Mouse (Mus musculus): ENCODE results near the gene Osbpl7. TPM values are rescaled to one million over a fixed set of nuclear protein-coding genes. Genes with fewer than 3 reads are reported as not detected.

Gene Osbpl7
- 8.9 and 10.1 TPM in 2 replicates for polyA plus RNA-seq (2015; fragmentation: Nextera tagmentation; extraction: Ambion mirVana)

GRCm38 (mm10) chr11:97050216-97050943 is at the start of gene Osbpl7:
Osbpl7 (plus strand) TSS chr11:97050628.
- Histone ChIP-seq H3K9me3 (no peaks in the 10 kb centered on the region), H3K4me1 (peaks cover 21% of the 10 kb centered on the region), H3K36me3 (peaks cover 56% of the 10 kb centered on the region), H3K9ac (peak within 1 kb of the TSS; percentile 90), H3K4me3 (peak within 1 kb of the TSS; percentile 82), H3K27me3 (no peaks in the 10 kb centered on the region), H3K4me2 (replicated peaks) (peak within 1 kb of the TSS; percentile 97), H3K27ac (no peak within 1 kb of the TSS; the same call in 1 of the 2 replicates)
- WGBS: 6% methylated on average over 18 of the region's 18 CpGs
- ATAC-seq (ENCODE audit: low FRiP score, low read depth): peak; percentile 82

- ATAC-seq (ENCODE audit: low FRiP score, low read depth): no peak
- H3K9me3 ChIP-seq: no peaks in the 10 kb centered on the region
- peaks cover 3% of the 10 kb centered on the region for H3K4me1 ChIP-seq
- no peak overlapping the region for H3K9ac ChIP-seq
- no peaks in the 10 kb centered on the region for H3K36me3 ChIP-seq
- H3K27ac ChIP-seq: no peak overlapping the region
- peaks cover 56% of the 10 kb centered on the region for H3K27me3 ChIP-seq
- H3K4me2 ChIP-seq (replicated peaks): no peak overlapping the region
- WGBS: 23% methylated on average over 5 of the region's 5 CpGs
- no peak overlapping the region for H3K4me3 ChIP-seq
These were observed 47.3 kb upstream of the Osbpl7 start for GRCm38 (mm10) chr11:97003170-97003569.

GRCm38 (mm10) chr11:97007093-97007794 is 43.2 kb upstream of the Osbpl7 start:
- no peak for ATAC-seq (ENCODE audit: low FRiP score, low read depth)
- Histone ChIP-seq H3K4me3 (no peak overlapping the region), H3K27ac (no peak overlapping the region), H3K9me3 (no peaks in the 10 kb centered on the region), H3K9ac (no peak overlapping the region), H3K4me1 (peaks cover 7% of the 10 kb centered on the region), H3K36me3 (no peaks in the 10 kb centered on the region), H3K27me3 (peaks cover 64% of the 10 kb centered on the region), H3K4me2 (replicated peaks) (no peak overlapping the region)
- 63% methylated on average over 9 of the region's 9 CpGs for WGBS

- Histone ChIP-seq H3K36me3 (no peaks in the 10 kb centered on the region), H3K9me3 (no peaks in the 10 kb centered on the region), H3K4me2 (replicated peaks) (no peak overlapping the region), H3K9ac (no peak overlapping the region), H3K4me3 (no peak overlapping the region), H3K4me1 (peaks cover 10% of the 10 kb centered on the region), H3K27me3 (peaks cover 69% of the 10 kb centered on the region), H3K27ac (no peak overlapping the region)
- ATAC-seq (ENCODE audit: low FRiP score, low read depth): no peak
- 43% methylated on average over 8 of the region's 8 CpGs for WGBS
These were observed 41.1 kb upstream of the Osbpl7 start for GRCm38 (mm10) chr11:97009198-97009790.

- Histone ChIP-seq H3K27me3 (peaks cover 86% of the 10 kb centered on the region), H3K4me3 (no peak within 1 kb of the TSS), H3K4me2 (replicated peaks) (no peak within 1 kb of the TSS), H3K27ac (no peak within 1 kb of the TSS), H3K9me3 (no peaks in the 10 kb centered on the region), H3K9ac (no peak within 1 kb of the TSS), H3K36me3 (no peaks in the 10 kb centered on the region), H3K4me1 (peaks cover 10% of the 10 kb centered on the region)
- no peak for ATAC-seq (ENCODE audit: low FRiP score, low read depth)
- WGBS: 24% methylated on average over 7 of the region's 8 CpGs
These were observed 37.2 kb upstream of the Osbpl7 start, which contains the start of gene Sp6 for GRCm38 (mm10) chr11:97013121-97013670. Sp6 (plus strand) TSS chr11:97013394.

- peaks cover 95% of the 10 kb centered on the region for H3K27me3 ChIP-seq
- 0 out of 2 replicates have a peak overlapping the region, but pooled peaks have one; percentile 67 for H3K9ac ChIP-seq
- peak overlapping the region; percentile 46 for H3K4me3 ChIP-seq
- 2% methylated on average over 36 of the region's 36 CpGs for WGBS
- H3K36me3 ChIP-seq: no peaks in the 10 kb centered on the region
- no peak overlapping the region for H3K27ac ChIP-seq
- ATAC-seq (ENCODE audit: low FRiP score, low read depth): no peak
- no peaks in the 10 kb centered on the region for H3K9me3 ChIP-seq
- peaks cover 35% of the 10 kb centered on the region for H3K4me1 ChIP-seq
- H3K4me2 ChIP-seq (replicated peaks): peak overlapping the region; percentile 69
These were observed 32.5 kb upstream of the Osbpl7 start for GRCm38 (mm10) chr11:97017696-97018582.

GRCm38 (mm10) chr11:97018583-97019344 is 31.7 kb upstream of the Osbpl7 start:
- no peak overlapping the region for H3K27ac ChIP-seq

GRCm38 (mm10) chr11:97019345-97019708 is 31.1 kb upstream of the Osbpl7 start:
- WGBS: 4% methylated on average over 13 of the region's 13 CpGs
- H3K9ac ChIP-seq: no peak overlapping the region; the same call in 1 of the 2 replicates
- H3K27me3 ChIP-seq: peaks cover 95% of the 10 kb centered on the region
- H3K4me1 ChIP-seq: peaks cover 41% of the 10 kb centered on the region
- H3K27ac ChIP-seq: no peak overlapping the region
- peak overlapping the region; percentile 69 for H3K4me2 ChIP-seq (replicated peaks)
- no peaks in the 10 kb centered on the region for H3K36me3 ChIP-seq
- no peaks in the 10 kb centered on the region for H3K9me3 ChIP-seq
- peak overlapping the region; percentile 46 for H3K4me3 ChIP-seq
- no peak for ATAC-seq (ENCODE audit: low FRiP score, low read depth)

More at GRCm38 (mm10) chr11:97018583-97019344, 31.7 kb upstream of the Osbpl7 start:
- Histone ChIP-seq H3K4me1 (peaks cover 41% of the 10 kb centered on the region), H3K9me3 (no peaks in the 10 kb centered on the region), H3K27me3 (peaks cover 95% of the 10 kb centered on the region), H3K4me2 (replicated peaks) (peak overlapping the region; percentile 69), H3K9ac (peak overlapping the region; percentile 67), H3K36me3 (no peaks in the 10 kb centered on the region), H3K4me3 (peak overlapping the region; percentile 46)
- no peak for ATAC-seq (ENCODE audit: low FRiP score, low read depth)
- under 1% methylated on average over 63 of the region's 68 CpGs for whole genome bisulfite sequencing

GRCm38 (mm10) chr11:97021121-97021765 is 29.2 kb upstream of the Osbpl7 start:
- 2% methylated on average over 27 of the region's 27 CpGs for WGBS
- no peak for ATAC-seq (ENCODE audit: low FRiP score, low read depth)
- Histone ChIP-seq H3K27ac (no peak overlapping the region), H3K9ac (0 out of 2 replicates have a peak overlapping the region, but pooled peaks have one; percentile 67), H3K9me3 (no peaks in the 10 kb centered on the region), H3K4me2 (replicated peaks) (peak overlapping the region; percentile 87), H3K27me3 (peaks cover 89% of the 10 kb centered on the region), H3K4me3 (peak overlapping the region; percentile 54), H3K4me1 (peaks cover 52% of the 10 kb centered on the region), H3K36me3 (no peaks in the 10 kb centered on the region)

- H3K27ac ChIP-seq: no peak overlapping the region
- H3K4me1 ChIP-seq: peaks cover 52% of the 10 kb centered on the region
- WGBS: 2% methylated on average over 50 of the region's 50 CpGs
- peak overlapping the region; percentile 54 for H3K4me3 ChIP-seq
- peaks cover 82% of the 10 kb centered on the region for H3K27me3 ChIP-seq
- no peaks in the 10 kb centered on the region for H3K36me3 ChIP-seq
- H3K4me2 ChIP-seq (replicated peaks): peak overlapping the region; percentile 87
- H3K9me3 ChIP-seq: no peaks in the 10 kb centered on the region
- H3K9ac ChIP-seq: peak overlapping the region; percentile 67
- 0 out of 2 replicates have a peak, but pooled peaks have one; percentile 10 for ATAC-seq (ENCODE audit: low FRiP score, low read depth)
These were observed 28.4 kb upstream of the Osbpl7 start for GRCm38 (mm10) chr11:97021873-97022484.

All from limb, embryonic 13.5 days (tissue).